Mouse (Mus musculus) limb, embryonic 15.5 days (tissue): ENCODE data around the gene Fam214b. TPM values are rescaled to one million over a fixed set of nuclear protein-coding genes. Genes with fewer than 3 reads are reported as not detected.
"Not testable (repeated sequence)": the region's sequence is repeated elsewhere in the genome, so short reads cannot be mapped to it uniquely, and the experiment has no call there.

ENCODE experiments used
- ATAC-seq: fragments of 200-750 bp; cut with Nextera tagmentation; 2 replicates; pipeline ENCODE4 v1.8.0; 2017; ENCODE audit warnings: low read depth, moderate TSS enrichment; ENCODE audit not compliant: insufficient number of reproducible peaks, low FRiP score, low TSS enrichment
- H3K27ac ChIP-seq: fragments of 300-500 bp; sonication (generic); 2 replicates; pipeline ENCODE4 v1.5.1; 2015; ENCODE audit warnings: moderate library complexity, mild to moderate bottlenecking, inconsistent platforms
- H3K27me3 ChIP-seq: fragments of 300-500 bp; sonication (generic); 2 replicates; pipeline ENCODE4 v1.6.1; 2015; ENCODE audit warnings: inconsistent platforms
- H3K36me3 ChIP-seq: fragments of 300-500 bp; sonication (generic); 2 replicates; pipeline ENCODE4 v1.6.1; 2015; ENCODE audit warnings: inconsistent platforms
- H3K4me1 ChIP-seq: fragments of 300-500 bp; sonication (generic); 2 replicates; pipeline ENCODE4 v1.6.1; 2015; ENCODE audit warnings: inconsistent platforms
- H3K4me2 ChIP-seq: fragments of 300-500 bp; sonication (generic); 2 replicates; pipeline ENCODE4 v1.6.1; 2015; ENCODE audit warnings: mild to moderate bottlenecking, inconsistent platforms
- H3K4me3 ChIP-seq: fragments of 300-500 bp; sonication (generic); 2 replicates; pipeline ENCODE4 v1.5.1; 2015; ENCODE audit warnings: mild to moderate bottlenecking, inconsistent platforms
- H3K9ac ChIP-seq: fragments of 300-500 bp; sonication (generic); 2 replicates; pipeline ENCODE4 v1.6.1; 2015; ENCODE audit warnings: inconsistent platforms
- H3K9me3 ChIP-seq: fragments of 300-500 bp; sonication (generic); 2 replicates; pipeline ENCODE4 v1.6.1; 2016; ENCODE audit warnings: inconsistent platforms
- WGBS: fragments of 180-500 bp; shearing (Covaris S2); methylation state at CpG from one replicate; pipeline ENCODE4 v1.1.7; 2015; 5-methylcytosine and 5-hydroxymethylcytosine counted together
- polyA plus RNA-seq: library from polyadenylated mRNA; unstranded; fragments of >200 nt; fragmentation: Nextera tagmentation; extraction: Ambion mirVana; gene quantifications from 2 replicates; pipeline ENCODE4 v1.2.1, GENCODE M21; 2015

The Fam214b gene
- polyA plus RNA-seq, 1 experiment from 2014 or later: 14.9 TPM

GRCm38 (mm10) chr4:43001272-43001671, 44.7 kb downstream of the Fam214b start:
- no peak for ATAC-seq
- peaks cover 15% of the 10 kb centered on the region; the same call in 1 of the 2 replicates for H3K4me1 ChIP-seq
- no peak overlapping the region for H3K4me3 ChIP-seq
- no peaks in the 10 kb centered on the region for H3K27me3 ChIP-seq
- no peak overlapping the region for H3K9ac ChIP-seq
- no peak overlapping the region for H3K4me2 ChIP-seq
- peak overlapping the region; percentile 91 for H3K27ac ChIP-seq
- peaks cover 12% of the 10 kb centered on the region for H3K36me3 ChIP-seq
- H3K9me3 ChIP-seq: no peaks in the 10 kb centered on the region
- 94% methylated on average over 2 of the region's 2 CpGs for WGBS

- H3K36me3 ChIP-seq: peaks cover 17% of the 10 kb centered on the region
- peaks cover 15% of the 10 kb centered on the region; the same call in 1 of the 2 replicates for H3K4me1 ChIP-seq
- WGBS: under 1% methylated on average over 50 of the region's 56 CpGs
- not testable (repeated sequence) for H3K27me3 ChIP-seq, H3K9me3 ChIP-seq
- peak within 1 kb of the TSS; percentile 97 for H3K9ac ChIP-seq
- H3K4me3 ChIP-seq: peak within 1 kb of the TSS; percentile 94
- ATAC-seq: peak; percentile 99
- peak within 1 kb of the TSS; percentile 100 for H3K27ac ChIP-seq
- H3K4me2 ChIP-seq: peak within 1 kb of the TSS; percentile 58
These were observed 45.7 kb downstream of the Fam214b start, which contains the start of gene Vcp for GRCm38 (mm10) chr4:43000141-43000986. Gene Vcp, minus strand, starts transcription at chr4:43000507.

GRCm38 (mm10) chr4:42999451-43000140, 46.4 kb downstream of the Fam214b start:
- Histone ChIP-seq H3K4me2 (peak overlapping the region; percentile 58), H3K27ac (peak overlapping the region; percentile 100), H3K9me3 (no peaks in the 10 kb centered on the region), H3K36me3 (peaks cover 22% of the 10 kb centered on the region), H3K4me3 (peak overlapping the region; percentile 94), H3K9ac (peak overlapping the region; percentile 97), H3K27me3 (no peaks in the 10 kb centered on the region), H3K4me1 (peaks cover 15% of the 10 kb centered on the region; the same call in 1 of the 2 replicates)
- WGBS: under 1% methylated on average over 51 of the region's 51 CpGs
- ATAC-seq: peak; percentile 68

- Histone ChIP-seq H3K27ac (no peak overlapping the region), H3K9ac (no peak overlapping the region), H3K27me3 (no peaks in the 10 kb centered on the region), H3K4me2 (peak overlapping the region; percentile 58), H3K36me3 (peaks cover 28% of the 10 kb centered on the region), H3K4me1 (peaks cover 15% of the 10 kb centered on the region; the same call in 1 of the 2 replicates), H3K9me3 (no peaks in the 10 kb centered on the region), H3K4me3 (peak overlapping the region; percentile 94; the same call in 1 of the 2 replicates)
- no peak for ATAC-seq
- 61% methylated on average over 2 of the region's 2 CpGs for WGBS
These were observed 48.0 kb downstream of the Fam214b start for GRCm38 (mm10) chr4:42998022-42998421.

- Histone ChIP-seq H3K4me3 (no peak overlapping the region), H3K27me3 (no peaks in the 10 kb centered on the region), H3K9ac (no peak overlapping the region), H3K36me3 (peaks cover 97% of the 10 kb centered on the region), H3K9me3 (no peaks in the 10 kb centered on the region), H3K27ac (no peak overlapping the region), H3K4me1 (no peaks in the 10 kb centered on the region), H3K4me2 (no peak overlapping the region)
- WGBS: 76% methylated on average over 1 of the region's 1 CpGs
- ATAC-seq: no peak
These were observed 57.7 kb downstream of the Fam214b start for GRCm38 (mm10) chr4:42988296-42988695.

Other genes starting within 250 kb of the Fam214b start
- not detected in 2 replicates for gene Fam205a1, start 192.3 kb downstream of the Fam214b start, polyA plus RNA-seq
- gene Gm12394, start 189.4 kb downstream of the Fam214b start, polyA plus RNA-seq: not detected in 2 replicates
- gene Fam205c, start 172.0 kb downstream of the Fam214b start, polyA plus RNA-seq: 0.38 TPM in 1 of 2 replicates, not detected in the other
- gene Phf24, start 129.6 kb downstream of the Fam214b start, polyA plus RNA-seq: 2.0 and 2.2 TPM in 2 replicates
- 11.2 and 13.5 TPM in 2 replicates for gene Dnajb5, start 96.4 kb downstream of the Fam214b start, polyA plus RNA-seq
- 0.42 and 0.55 TPM in 2 replicates for gene 1700022I11Rik, start 76.6 kb downstream of the Fam214b start, polyA plus RNA-seq
- 505 and 519 TPM in 2 replicates for gene Vcp, start 45.7 kb downstream of the Fam214b start, polyA plus RNA-seq
- 20.7 and 26.1 TPM in 2 replicates for gene Fancg, start 35.7 kb downstream of the Fam214b start, polyA plus RNA-seq
- 22.7 and 23.1 TPM in 2 replicates for gene Pigo, start 20.4 kb downstream of the Fam214b start, polyA plus RNA-seq
- gene Stoml2, start 14.5 kb downstream of the Fam214b start, polyA plus RNA-seq: 286 and 303 TPM in 2 replicates
- 2.7 and 2.9 TPM in 2 replicates for gene Unc13b, start 12.7 kb upstream of the Fam214b start, polyA plus RNA-seq
- gene Atp8b5, start 220.9 kb upstream of the Fam214b start, polyA plus RNA-seq: 0.40 and 0.47 TPM in 2 replicates